Mouse (Mus musculus) small intestine, adult 2 months (tissue): ENCODE measurements around the gene Ndufs3.

Source experiments
- CTCF ChIP-seq: fragments of 200-500 bp; IDR thresholded peaks from 2 replicates; pipeline ENCODE4 v1.5.1; 2012; ENCODE audit warnings: low read depth, mild to moderate bottlenecking, control low read depth, inconsistent platforms, low read length, moderate library complexity, mixed read lengths; ENCODE audit not compliant: insufficient replicate concordance, insufficient read length; ENCODE audit errors: extremely low read depth
- POLR2A ChIP-seq: fragments of 200-500 bp; IDR thresholded peaks from 2 replicates; pipeline ENCODE4 v1.6.1; 2012; ENCODE audit warnings: low read depth, mild to moderate bottlenecking, control low read depth, inconsistent platforms, low read length, moderate library complexity

DNA sequence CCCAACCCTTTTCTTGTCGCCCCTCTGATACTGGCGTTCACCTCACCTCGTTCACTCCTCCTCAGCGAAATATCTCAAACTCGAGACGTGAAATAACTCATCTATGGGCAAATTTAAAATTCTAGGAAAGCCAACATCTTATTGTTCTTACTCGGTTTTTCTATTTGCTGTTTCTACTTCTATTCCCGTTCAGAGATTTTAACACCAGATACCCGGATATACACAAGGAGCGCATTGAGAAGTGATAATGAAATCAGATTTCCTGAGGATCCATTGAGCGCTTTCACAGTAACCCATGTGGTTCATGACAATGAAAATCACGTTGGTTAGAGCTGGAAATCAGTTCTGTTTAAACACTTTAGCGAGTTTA is 57.0 kb downstream of the Ndufs3 start:
- TF ChIP-seq CTCF (no peak), POLR2A (no peak)
